Mouse (Mus musculus) ES-E14 (cell line): Measurements from ENCODE around the gene Gm21915.

Experiments
- CHD2 ChIP-seq: IDR thresholded peaks from 2 replicates; pipeline ENCODE4 v1.6.1; 2014; ENCODE audit warnings: mild to moderate bottlenecking, low read depth, low read length, inconsistent platforms
- MAFK ChIP-seq: IDR thresholded peaks from 2 replicates; pipeline ENCODE4 v1.6.1; 2014; ENCODE audit warnings: mild to moderate bottlenecking, low read depth, low read length, inconsistent platforms; ENCODE audit not compliant: insufficient read depth
- ZNF384 ChIP-seq: IDR thresholded peaks from 2 replicates; pipeline ENCODE4 v1.6.1; 2012; ENCODE audit warnings: low read depth, low read length, inconsistent platforms

DNA sequence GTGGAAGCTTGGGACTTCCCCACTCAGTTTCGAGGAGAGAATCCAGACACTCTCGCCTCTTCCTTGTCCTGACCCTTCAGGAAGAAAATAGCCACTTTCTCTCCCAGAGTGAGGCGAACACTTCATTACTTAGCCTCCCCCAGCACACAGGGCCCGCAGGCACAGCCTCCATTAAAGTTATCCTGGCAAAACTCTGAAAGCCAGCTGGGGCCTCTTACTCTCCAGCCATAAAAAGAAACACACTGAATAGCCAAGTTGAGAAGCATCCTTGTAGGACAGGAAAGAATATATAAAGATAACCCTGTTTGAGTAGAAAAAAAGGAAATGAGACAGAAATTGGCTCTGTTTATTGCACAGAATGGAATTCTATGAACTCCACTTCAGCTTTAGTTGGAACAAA is 8.2 kb downstream of the Gm21915 start:
- TF ChIP-seq CHD2 = no peak
- TF ChIP-seq ZNF384 = no peak
- no peak for TF ChIP-seq MAFK
